Mouse (Mus musculus) kidney, embryonic 16.5 days (tissue): Measurements from ENCODE around the gene Entpd8. TPM values are rescaled to one million over a fixed set of nuclear protein-coding genes. Genes with fewer than 3 reads are reported as not detected.

ENCODE experiments used
- ATAC-seq: fragments of 200-750 bp; cut with Nextera tagmentation; 2 replicates; pipeline ENCODE4 v1.8.0; 2017; ENCODE audit warnings: moderate TSS enrichment; ENCODE audit not compliant: low FRiP score, low TSS enrichment
- H3K27ac ChIP-seq: fragments of 300-500 bp; sonication (generic); 2 replicates; pipeline ENCODE4 v1.5.1; 2014; ENCODE audit warnings: low read length
- H3K27me3 ChIP-seq: fragments of 300-500 bp; sonication (generic); 2 replicates; pipeline ENCODE4 v1.6.1; 2014; ENCODE audit warnings: low read length, control low read depth, mixed read lengths; ENCODE audit not compliant: insufficient read depth
- H3K36me3 ChIP-seq: fragments of 300-500 bp; sonication (generic); 2 replicates; pipeline ENCODE4 v1.6.1; 2014; ENCODE audit warnings: low read length, control low read depth, mixed read lengths; ENCODE audit not compliant: insufficient read depth
- H3K4me1 ChIP-seq: fragments of 300-500 bp; sonication (generic); 2 replicates; pipeline ENCODE4 v1.6.1; 2014; ENCODE audit warnings: low read length, control low read depth, mixed read lengths; ENCODE audit not compliant: insufficient read depth
- H3K4me2 ChIP-seq: fragments of 300-500 bp; sonication (generic); replicated peaks from 2 replicates; pipeline ENCODE4 v1.6.1; 2014; ENCODE audit warnings: low read depth, low read length
- H3K4me3 ChIP-seq: fragments of 300-500 bp; sonication (generic); 2 replicates; pipeline ENCODE4 v1.5.1; 2014; ENCODE audit warnings: mild to moderate bottlenecking, low read length
- H3K9ac ChIP-seq: fragments of 300-500 bp; sonication (generic); replicated peaks from 2 replicates; pipeline ENCODE4 v1.6.1; 2014; ENCODE audit warnings: low read length
- H3K9me3 ChIP-seq: fragments of 300-500 bp; sonication (generic); 2 replicates; pipeline ENCODE4 v1.6.1; 2016; ENCODE audit warnings: low read length, control low read depth
- WGBS: fragments of 180-500 bp; shearing (Covaris S2); extraction: QIAGEN DNeasy Blood & Tissue Kit; methylation state at CpG from one replicate; pipeline ENCODE4 v1.1.7; 2014; 5-methylcytosine and 5-hydroxymethylcytosine counted together
- microRNA-seq: library from miRNA; unstranded; fragments of <30 nt; microRNA quantifications from one replicate; pipeline ENCODE4, GENCODE M21; 2016
- polyA plus RNA-seq: library from polyadenylated mRNA; unstranded; fragments of >200 nt; fragmentation: Nextera tagmentation; extraction: Ambion mirVana; gene quantifications from 2 replicates; pipeline ENCODE4 v1.2.1, GENCODE M21; 2015

Entpd8 gene
- polyA plus RNA-seq, 1 experiment from 2014 or later = 8.6 TPM

DNA sequence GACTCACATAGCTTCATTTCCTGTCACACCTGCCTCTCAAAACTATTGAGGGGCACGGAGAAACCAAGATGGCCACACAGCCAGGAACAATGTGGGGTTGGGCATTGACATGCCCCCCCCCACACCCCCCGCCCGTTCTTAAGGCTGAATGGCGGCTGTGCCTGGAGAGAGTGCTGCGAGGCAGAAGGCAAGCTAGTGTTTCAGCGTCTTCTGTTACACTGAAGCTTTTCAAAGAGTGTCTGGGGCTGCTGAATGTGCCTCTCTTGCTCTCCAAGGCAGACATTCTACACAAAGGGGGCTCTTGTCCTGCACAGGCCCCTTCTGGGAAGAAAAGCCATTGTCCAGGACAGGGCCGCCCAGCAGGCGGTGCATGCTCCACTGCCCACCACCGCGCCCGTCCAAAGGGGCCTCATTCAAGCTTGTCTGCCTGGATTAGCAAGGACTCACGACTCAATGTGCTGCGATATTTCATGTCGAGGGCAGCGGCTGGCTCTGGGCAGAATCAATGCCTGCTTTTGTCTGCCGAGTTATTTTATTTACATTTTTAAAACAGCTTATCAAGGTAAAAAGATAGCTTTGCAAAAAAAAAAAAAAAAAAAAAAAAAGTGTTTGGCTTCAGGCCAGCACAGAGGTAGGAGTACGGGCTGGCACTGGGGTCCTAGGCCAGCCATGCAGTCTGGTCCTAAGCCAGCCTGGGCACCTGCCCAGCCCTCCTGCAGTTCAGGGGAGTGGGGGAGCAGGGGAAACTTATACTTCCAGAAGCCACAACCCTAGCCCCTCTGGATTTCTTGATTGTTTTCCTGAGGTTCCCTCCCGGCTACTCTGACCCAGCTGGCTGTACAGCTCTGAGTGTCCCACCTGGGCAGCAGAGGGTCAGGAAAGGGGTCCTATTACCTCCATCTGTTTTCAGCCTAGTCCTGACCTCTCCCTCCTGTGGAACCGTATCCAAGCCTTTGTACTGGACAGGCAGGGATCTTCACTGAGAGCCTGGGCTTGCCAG, 46.2 kb downstream of the Entpd8 start:
- Histone ChIP-seq H3K9me3 (no peaks in the 10 kb centered on the region), H3K27ac (peak overlapping the region; percentile 81), H3K9ac (peak overlapping the region; percentile 24), H3K4me2 (no peak overlapping the region), H3K4me1 (peaks cover 27% of the 10 kb centered on the region), H3K36me3 (no peaks in the 10 kb centered on the region), H3K27me3 (no peaks in the 10 kb centered on the region), H3K4me3 (no peak overlapping the region)
- 39% methylated on average over 19 of the region's 19 CpGs for WGBS
- peak; percentile 67 for ATAC-seq

DNA sequence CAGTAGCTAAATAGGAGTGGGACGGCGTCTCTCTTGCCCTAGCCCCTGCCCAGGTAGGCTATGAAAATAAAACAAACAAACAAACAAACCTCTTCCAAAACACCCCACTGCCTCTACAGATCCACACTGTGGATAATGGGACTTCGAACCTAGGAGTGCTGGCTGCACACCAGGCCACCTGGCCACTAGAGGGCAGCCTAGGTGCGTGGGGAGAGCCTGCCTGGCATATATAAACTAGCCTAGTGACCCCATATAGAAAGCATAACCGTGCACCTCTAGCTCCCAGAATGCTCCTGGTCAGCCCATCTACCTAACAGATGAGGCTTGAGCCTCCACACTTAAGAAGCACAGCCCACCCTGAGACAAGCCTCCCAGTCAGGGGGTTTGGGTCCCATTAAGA, 47.1 kb downstream of the Entpd8 start:
- no peak overlapping the region for H3K4me3 ChIP-seq
- ATAC-seq = peak; percentile 46; the same call in 1 of the 2 replicates
- H3K9me3 ChIP-seq = no peaks in the 10 kb centered on the region
- peaks cover 27% of the 10 kb centered on the region for H3K4me1 ChIP-seq
- 41% methylated on average over 5 of the region's 5 CpGs for WGBS
- peak overlapping the region; percentile 58 for H3K27ac ChIP-seq
- no peak overlapping the region for H3K4me2 ChIP-seq
- no peaks in the 10 kb centered on the region for H3K27me3 ChIP-seq
- peak overlapping the region; percentile 24; the same call in 1 of the 2 replicates for H3K9ac ChIP-seq
- H3K36me3 ChIP-seq = no peaks in the 10 kb centered on the region

DNA sequence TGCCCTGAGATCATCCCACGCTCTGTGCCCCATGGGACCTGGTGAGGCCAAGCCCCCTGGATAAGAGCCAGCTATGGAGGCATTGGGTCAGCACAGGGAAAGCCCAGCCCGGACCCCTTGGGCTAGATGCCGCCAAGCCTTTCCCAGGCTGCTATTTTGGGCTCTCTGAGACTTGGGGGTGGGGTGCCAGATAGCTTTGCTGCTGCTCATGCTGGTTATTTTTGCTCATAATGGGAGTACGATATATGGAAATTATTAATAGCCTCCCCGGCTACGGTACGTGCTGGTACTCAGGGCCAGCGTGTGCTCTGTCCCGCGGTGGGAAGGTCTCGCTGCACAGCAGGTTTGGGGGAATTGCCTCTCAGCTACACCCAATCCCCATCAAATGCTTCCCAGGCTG, 48.0 kb downstream of the Entpd8 start:
- no peak overlapping the region for H3K4me2 ChIP-seq
- no peak for ATAC-seq
- 72% methylated on average over 11 of the region's 11 CpGs for WGBS

DNA sequence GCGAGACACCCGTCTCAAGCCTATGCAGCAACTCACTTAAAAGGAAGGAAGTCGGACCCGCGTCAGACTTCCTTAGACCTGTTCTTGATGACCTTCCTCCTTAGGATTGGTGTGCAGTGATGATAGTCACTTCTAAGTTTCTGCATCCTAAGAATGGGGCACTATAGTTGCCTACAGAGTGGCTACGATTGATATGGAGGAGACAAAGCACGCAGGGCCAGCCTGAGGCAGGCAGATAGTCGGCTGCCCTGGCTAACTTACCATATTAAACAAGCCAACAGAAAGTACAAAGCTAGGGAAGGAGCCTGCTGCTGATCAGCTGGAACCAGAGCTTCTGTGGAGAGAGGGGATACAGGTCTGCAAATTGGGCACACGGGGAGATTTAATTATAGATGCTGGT, 51.5 kb downstream of the Entpd8 start:
- peaks cover 17% of the 10 kb centered on the region for H3K4me1 ChIP-seq
- 76% methylated on average over 9 of the region's 9 CpGs for WGBS
- H3K9ac ChIP-seq = no peak overlapping the region
- H3K9me3 ChIP-seq = no peaks in the 10 kb centered on the region
- H3K4me2 ChIP-seq = no peak overlapping the region
- no peaks in the 10 kb centered on the region for H3K36me3 ChIP-seq
- no peak overlapping the region for H3K27ac ChIP-seq
- H3K4me3 ChIP-seq = no peak overlapping the region
- no peak for ATAC-seq
- H3K27me3 ChIP-seq = no peaks in the 10 kb centered on the region

More for the DNA sequence above, 48.0 kb downstream of the Entpd8 start:
- Histone ChIP-seq H3K36me3 (no peaks in the 10 kb centered on the region), H3K27ac (peak overlapping the region; percentile 27; the same call in 1 of the 2 replicates), H3K9ac (peak overlapping the region; percentile 37; the same call in 1 of the 2 replicates), H3K4me1 (peaks cover 27% of the 10 kb centered on the region), H3K27me3 (no peaks in the 10 kb centered on the region), H3K9me3 (no peaks in the 10 kb centered on the region), H3K4me3 (no peak overlapping the region)

Small RNAs within 50 kb of the gene (microRNA-seq; reads per million reads assigned to microRNA genes)
- gene Gm24328 = not detected
- gene Mir7664 = not detected

Other genes with a start within 250 kb of the Entpd8 start
- 87.7 and 91.7 TPM in 2 replicates for gene Ehmt1, start 160.7 kb upstream of the Entpd8 start, polyA plus RNA-seq
- 63.3 and 63.5 TPM in 2 replicates for gene Arrdc1, start 145.1 kb upstream of the Entpd8 start, polyA plus RNA-seq
- 4.2 and 7.9 TPM in 2 replicates for gene Zmynd19, start 130.5 kb upstream of the Entpd8 start, polyA plus RNA-seq
- gene Dph7, start 117.9 kb upstream of the Entpd8 start, polyA plus RNA-seq = 29.8 and 32.3 TPM in 2 replicates
- gene Mrpl41, start 105.2 kb upstream of the Entpd8 start, polyA plus RNA-seq = 109 and 118 TPM in 2 replicates
- 8.4 and 8.7 TPM in 2 replicates for gene Pnpla7, start 104.3 kb upstream of the Entpd8 start, polyA plus RNA-seq
- 101 and 103 TPM in 2 replicates for gene Nsmf, start 25.9 kb upstream of the Entpd8 start, polyA plus RNA-seq
- 0.39 and 0.65 TPM in 2 replicates for gene Noxa1, start 14.8 kb downstream of the Entpd8 start, polyA plus RNA-seq
- 18.4 and 18.8 TPM in 2 replicates for gene Nrarp, start 100.5 kb downstream of the Entpd8 start, polyA plus RNA-seq
- gene Tor4a, start 116.6 kb downstream of the Entpd8 start, polyA plus RNA-seq = 16.0 and 16.8 TPM in 2 replicates
- 131 and 138 TPM in 2 replicates for gene Nelfb, start 131.2 kb downstream of the Entpd8 start, polyA plus RNA-seq
- 0.54 and 0.82 TPM in 2 replicates for gene Stpg3, start 134.3 kb downstream of the Entpd8 start, polyA plus RNA-seq
- 0.37 TPM in 1 of 2 replicates, not detected in the other for gene Fam166a, start 138.4 kb downstream of the Entpd8 start, polyA plus RNA-seq
- gene Tubb4b, start 144.4 kb downstream of the Entpd8 start, polyA plus RNA-seq = 627 and 671 TPM in 2 replicates
- 1.9 and 2.0 TPM in 2 replicates for gene Slc34a3, start 154.1 kb downstream of the Entpd8 start, polyA plus RNA-seq
- gene Rnf224, start 156.5 kb downstream of the Entpd8 start, polyA plus RNA-seq = 0.55 and 0.69 TPM in 2 replicates
- gene Rnf208, start 162.0 kb downstream of the Entpd8 start, polyA plus RNA-seq = 24.0 and 26.3 TPM in 2 replicates
- gene Cysrt1, start 162.1 kb downstream of the Entpd8 start, polyA plus RNA-seq = 0.21 and 0.30 TPM in 2 replicates
- 6.1 and 7.0 TPM in 2 replicates for gene AL732309.1, start 166.6 kb downstream of the Entpd8 start, polyA plus RNA-seq
- 24.8 and 25.6 TPM in 2 replicates for gene Tmem203, start 175.1 kb downstream of the Entpd8 start, polyA plus RNA-seq
- gene Tprn, start 182.3 kb downstream of the Entpd8 start, polyA plus RNA-seq = 12.0 and 12.1 TPM in 2 replicates
- 209 and 211 TPM in 2 replicates for gene Ssna1, start 192.1 kb downstream of the Entpd8 start, polyA plus RNA-seq
- 146 and 152 TPM in 2 replicates for gene Anapc2, start 192.2 kb downstream of the Entpd8 start, polyA plus RNA-seq
- not detected in 2 replicates for gene Tmem210, start 207.8 kb downstream of the Entpd8 start, polyA plus RNA-seq
- not detected in 2 replicates for gene Lrrc26, start 209.6 kb downstream of the Entpd8 start, polyA plus RNA-seq
- 0.22 and 0.60 TPM in 2 replicates for gene Grin1, start 238.9 kb downstream of the Entpd8 start, polyA plus RNA-seq